Mouse (Mus musculus): Measurements from ENCODE around the gene Zdhhc22.

The Zdhhc22 gene

GRCm38 (mm10) chr12:86994776-86995175, 4.5 kb upstream of the Zdhhc22 start:
- DNase-seq = no peak

- DNase-seq = no peak
These were observed 3.9 kb upstream of the Zdhhc22 start for GRCm38 (mm10) chr12:86994166-86994565.

- no peak for DNase-seq
These were observed 503 bp upstream of the Zdhhc22 start for GRCm38 (mm10) chr12:86990755-86991110.

- DNase-seq = no peak
These were observed 852 bp downstream of the Zdhhc22 start for GRCm38 (mm10) chr12:86989378-86989777.

- no peak for DNase-seq
These were observed 2.0 kb downstream of the Zdhhc22 start for GRCm38 (mm10) chr12:86988227-86988626.

- no peak for DNase-seq
These were observed 3.7 kb downstream of the Zdhhc22 start for GRCm38 (mm10) chr12:86986562-86986961.

GRCm38 (mm10) chr12:86984194-86984555, 6.1 kb downstream of the Zdhhc22 start:
- DNase-seq = no peak

- DNase-seq = peak in 1 of 2 experiments; percentile 21
These were observed 6.6 kb downstream of the Zdhhc22 start for GRCm38 (mm10) chr12:86983470-86984193.

- DNase-seq = no peak
These were observed 9.1 kb downstream of the Zdhhc22 start for GRCm38 (mm10) chr12:86981180-86981579.

GRCm38 (mm10) chr12:86977833-86978232, 12.4 kb downstream of the Zdhhc22 start:
- DNase-seq = no peak

- DNase-seq = no peak
These were observed 13.6 kb downstream of the Zdhhc22 start for GRCm38 (mm10) chr12:86976511-86977168.

- DNase-seq = no peak
These were observed 14.5 kb downstream of the Zdhhc22 start for GRCm38 (mm10) chr12:86975761-86976160.

GRCm38 (mm10) chr12:86974387-86975288, 15.6 kb downstream of the Zdhhc22 start:
- peak; percentile 39 to 72 for DNase-seq

GRCm38 (mm10) chr12:86973706-86974105, 16.5 kb downstream of the Zdhhc22 start:
- DNase-seq = no peak

- DNase-seq = no peak
These were observed 17.0 kb downstream of the Zdhhc22 start for GRCm38 (mm10) chr12:86973216-86973615.

- no peak for DNase-seq
These were observed 19.1 kb downstream of the Zdhhc22 start for GRCm38 (mm10) chr12:86971089-86971488.

- DNase-seq = no peak
These were observed 21.0 kb downstream of the Zdhhc22 start for GRCm38 (mm10) chr12:86969220-86969601.

- DNase-seq = no peak
These were observed 21.6 kb downstream of the Zdhhc22 start for GRCm38 (mm10) chr12:86968468-86969219.

GRCm38 (mm10) chr12:86965237-86965799, 24.9 kb downstream of the Zdhhc22 start:
- DNase-seq = no peak

- no peak for DNase-seq
These were observed 25.8 kb downstream of the Zdhhc22 start for GRCm38 (mm10) chr12:86964278-86965057.

GRCm38 (mm10) chr12:86961589-86962344, 28.5 kb downstream of the Zdhhc22 start:
- no peak for DNase-seq

Data from spleen, adult 18-20 months (tissue).